Mouse (Mus musculus): ENCODE measurements around the gene Zfp142. TPM values are rescaled to one million over a fixed set of nuclear protein-coding genes. Genes with fewer than 3 reads are reported as not detected.
A peak's percentile ranks its signal among the peaks of the same experiment; 100 is the strongest.

The Zfp142 gene
- 6.8 and 9.2 TPM in 2 replicates for polyA plus RNA-seq (2016; fragmentation: Nextera tagmentation; extraction: Ambion mirVana)

GRCm38 (mm10) chr1:74587773-74588445 is at the start of gene Zfp142, which contains the start of gene Bcs1l:
TSS of gene Zfp142 (minus strand) at chr1:74588246.
TSS of gene Bcs1l (plus strand) at chr1:74588289.
- Histone ChIP-seq H3K9me3 (no peaks in the 10 kb centered on the region), H3K4me3 (peak within 1 kb of the TSS; percentile 95), H3K36me3 (peaks cover 42% of the 10 kb centered on the region), H3K27me3 (ENCODE audit: insufficient read depth, poor library complexity, severe bottlenecking) (no peaks in the 10 kb centered on the region), H3K27ac (peak within 1 kb of the TSS; percentile 86), H3K4me1 (peaks cover 32% of the 10 kb centered on the region)
- DNase-seq (ENCODE audit: low spot score): peak; percentile 99
- WGBS: under 1% methylated on average over 48 of the region's 48 CpGs

GRCm38 (mm10) chr1:74632734-74633133 is 44.7 kb upstream of the Zfp142 start:
- Histone ChIP-seq H3K4me1 (0 out of 2 replicates have a peak, but pooled peaks cover 5% of the 10 kb centered on the region), H3K36me3 (no peaks in the 10 kb centered on the region), H3K27ac (no peak overlapping the region), H3K4me3 (no peak overlapping the region), H3K27me3 (ENCODE audit: insufficient read depth, poor library complexity, severe bottlenecking) (no peaks in the 10 kb centered on the region), H3K9me3 (no peaks in the 10 kb centered on the region)
- 82% methylated on average over 4 of the region's 4 CpGs for WGBS
- no peak for DNase-seq (ENCODE audit: low spot score)

DNA sequence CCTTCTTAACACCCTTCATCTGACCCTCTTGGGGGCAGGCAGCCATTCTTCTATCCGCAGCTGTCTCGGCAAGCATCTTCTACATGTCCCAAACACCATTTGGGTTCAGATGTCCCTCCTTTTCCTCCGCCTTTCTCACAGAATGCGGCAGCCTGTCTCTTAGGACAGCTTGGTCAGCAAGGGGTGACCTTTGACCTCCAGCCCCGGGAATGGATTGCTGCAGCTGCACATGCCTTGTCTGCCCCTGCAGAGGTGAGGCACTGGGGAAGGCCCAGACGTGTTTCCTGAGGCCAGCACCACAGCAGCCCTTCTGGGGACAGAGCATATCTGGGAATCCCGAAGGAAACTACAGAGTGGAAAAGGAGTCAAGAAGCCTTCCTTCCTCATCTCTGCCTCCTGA is 40.0 kb upstream of the Zfp142 start:
- no peak for DNase-seq (ENCODE audit: low spot score)

DNA sequence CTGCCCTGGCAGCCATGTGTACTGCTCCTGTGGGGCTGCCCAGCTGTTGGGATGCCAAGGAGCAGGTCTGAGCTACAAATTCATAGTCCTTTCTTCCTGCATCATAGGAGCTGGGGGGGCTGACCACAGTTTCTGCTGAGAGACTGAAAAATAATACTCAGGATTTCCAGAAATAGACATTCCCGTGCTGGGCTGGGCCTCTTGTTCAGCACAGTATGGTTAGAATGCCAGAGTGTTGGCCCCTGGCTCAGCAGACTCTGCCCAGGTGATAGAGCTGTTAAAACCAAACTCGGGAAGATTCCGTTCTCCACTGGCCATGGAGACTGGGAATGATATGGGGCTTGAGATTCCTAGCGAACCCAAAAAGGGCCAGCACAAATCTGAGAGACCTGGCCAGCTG is 38.0 kb upstream of the Zfp142 start:
- Histone ChIP-seq H3K36me3 (no peaks in the 10 kb centered on the region), H3K27me3 (ENCODE audit: insufficient read depth, poor library complexity, severe bottlenecking) (no peaks in the 10 kb centered on the region), H3K4me3 (no peak overlapping the region), H3K9me3 (no peaks in the 10 kb centered on the region), H3K27ac (no peak overlapping the region), H3K4me1 (peaks cover 14% of the 10 kb centered on the region; the same call in 1 of the 2 replicates)
- DNase-seq (ENCODE audit: low spot score): no peak
- WGBS: 79% methylated on average over 4 of the region's 4 CpGs

More for the DNA sequence above, 40.0 kb upstream of the Zfp142 start:
- no peaks in the 10 kb centered on the region for H3K9me3 ChIP-seq
- no peak overlapping the region for H3K4me3 ChIP-seq
- peaks cover 14% of the 10 kb centered on the region; the same call in 1 of the 2 replicates for H3K4me1 ChIP-seq
- no peaks in the 10 kb centered on the region for H3K36me3 ChIP-seq
- no peak overlapping the region for H3K27ac ChIP-seq
- WGBS: 47% methylated on average over 7 of the region's 7 CpGs
- no peaks in the 10 kb centered on the region for H3K27me3 ChIP-seq (ENCODE audit: insufficient read depth, poor library complexity, severe bottlenecking)

GRCm38 (mm10) chr1:74624183-74624582 is 36.1 kb upstream of the Zfp142 start:
- Histone ChIP-seq H3K9me3 (no peaks in the 10 kb centered on the region), H3K36me3 (no peaks in the 10 kb centered on the region), H3K4me3 (no peak overlapping the region), H3K4me1 (peaks cover 14% of the 10 kb centered on the region; the same call in 1 of the 2 replicates), H3K27ac (no peak overlapping the region), H3K27me3 (ENCODE audit: insufficient read depth, poor library complexity, severe bottlenecking) (no peaks in the 10 kb centered on the region)
- no peak for DNase-seq (ENCODE audit: low spot score)
- 83% methylated on average over 1 of the region's 1 CpGs for WGBS

DNA sequence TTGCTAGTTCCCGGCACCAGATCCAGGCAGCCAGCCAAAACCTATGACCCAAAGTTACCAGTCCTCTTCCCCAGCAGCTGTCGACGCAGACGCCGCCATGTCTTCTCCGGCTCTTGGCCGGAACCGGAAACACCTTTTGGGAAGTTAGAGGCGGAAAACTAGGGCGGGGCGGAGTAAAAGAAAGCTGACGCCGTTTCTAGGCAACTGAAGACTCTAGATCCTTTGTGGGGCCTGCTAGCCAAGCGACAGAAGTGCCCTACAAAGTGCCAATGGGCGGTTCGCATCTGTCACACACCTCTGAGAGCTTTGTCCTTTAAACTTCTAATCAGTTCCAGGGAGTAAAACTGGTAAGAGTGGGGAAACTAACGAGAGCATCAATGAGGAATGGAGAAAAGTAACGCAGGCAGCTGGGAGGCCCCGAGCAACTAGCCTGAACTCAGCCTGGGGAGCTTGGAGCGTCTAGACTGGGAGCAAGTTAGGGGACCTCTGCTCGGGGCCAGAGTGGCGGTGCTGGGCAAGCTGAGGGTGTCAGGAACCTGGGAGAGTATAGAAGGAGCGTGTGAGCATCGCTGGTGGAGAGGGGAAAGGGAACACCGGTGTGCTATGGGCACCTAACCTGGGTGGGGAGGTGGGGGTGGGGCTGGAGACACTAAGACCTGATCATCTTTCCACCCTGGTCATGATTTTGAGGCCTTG is 13.4 kb upstream of the Zfp142 start, which contains the start of the genes Rnf25 and Stk36:
Gene Rnf25 (minus strand): TSS at position 131 of the 696 bp plus-strand sequence.
Gene Stk36 (plus strand): TSS at position 179 of the 696 bp plus-strand sequence.
- 11% methylated on average over 25 of the region's 25 CpGs for WGBS
- H3K4me3 ChIP-seq: peak within 1 kb of the TSS; percentile 84
- peak; percentile 95 for DNase-seq (ENCODE audit: low spot score)
- H3K4me1 ChIP-seq: peaks cover 15% of the 10 kb centered on the region
- H3K27ac ChIP-seq: peak within 1 kb of the TSS; percentile 85
- peaks cover 25% of the 10 kb centered on the region for H3K36me3 ChIP-seq
- H3K9me3 ChIP-seq: no peaks in the 10 kb centered on the region
- H3K27me3 ChIP-seq (ENCODE audit: insufficient read depth, poor library complexity, severe bottlenecking): no peaks in the 10 kb centered on the region

DNA sequence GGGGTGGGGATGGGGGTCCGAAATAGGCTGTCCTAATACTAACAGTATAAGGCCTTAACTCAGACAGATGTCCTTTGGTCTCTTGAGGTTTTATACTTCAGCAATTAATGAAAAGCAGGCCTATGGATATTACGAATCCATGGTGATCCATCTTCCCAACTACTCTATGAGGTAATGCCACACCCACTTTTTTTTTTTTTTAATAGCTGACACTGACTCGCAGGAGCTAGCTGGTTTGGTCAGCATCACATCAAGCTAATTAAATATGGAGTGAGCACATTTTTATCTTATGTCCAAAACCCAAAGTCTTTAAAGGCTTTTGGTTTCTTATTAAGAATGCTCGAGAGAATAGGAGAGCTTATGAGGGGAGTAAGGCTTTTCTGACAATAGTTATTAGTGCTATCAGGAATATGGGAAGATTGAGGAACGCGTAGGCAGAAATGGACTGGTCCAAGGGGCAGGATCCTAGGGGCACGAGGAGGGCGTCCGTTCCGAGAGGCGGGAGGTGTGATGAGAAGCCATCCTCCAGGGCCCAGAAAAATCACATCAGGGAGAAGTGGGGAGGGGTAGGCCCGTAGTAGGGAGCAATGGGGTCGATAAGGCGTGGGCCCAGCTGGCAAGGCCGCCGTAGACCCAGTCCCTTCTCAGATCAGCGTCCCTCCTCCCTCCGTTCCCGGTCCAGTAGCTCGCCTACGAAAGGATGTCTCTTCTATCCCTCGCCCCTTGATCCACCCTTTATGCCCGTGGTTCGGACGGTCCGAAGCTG is 12.6 kb upstream of the Zfp142 start:
- Histone ChIP-seq H3K27ac (peak overlapping the region; percentile 85), H3K36me3 (peaks cover 30% of the 10 kb centered on the region), H3K9me3 (no peaks in the 10 kb centered on the region), H3K4me1 (peaks cover 15% of the 10 kb centered on the region), H3K4me3 (peak overlapping the region; percentile 84), H3K27me3 (ENCODE audit: insufficient read depth, poor library complexity, severe bottlenecking) (no peaks in the 10 kb centered on the region)
- WGBS: 8% methylated on average over 26 of the region's 26 CpGs
- no peak for DNase-seq (ENCODE audit: low spot score)

DNA sequence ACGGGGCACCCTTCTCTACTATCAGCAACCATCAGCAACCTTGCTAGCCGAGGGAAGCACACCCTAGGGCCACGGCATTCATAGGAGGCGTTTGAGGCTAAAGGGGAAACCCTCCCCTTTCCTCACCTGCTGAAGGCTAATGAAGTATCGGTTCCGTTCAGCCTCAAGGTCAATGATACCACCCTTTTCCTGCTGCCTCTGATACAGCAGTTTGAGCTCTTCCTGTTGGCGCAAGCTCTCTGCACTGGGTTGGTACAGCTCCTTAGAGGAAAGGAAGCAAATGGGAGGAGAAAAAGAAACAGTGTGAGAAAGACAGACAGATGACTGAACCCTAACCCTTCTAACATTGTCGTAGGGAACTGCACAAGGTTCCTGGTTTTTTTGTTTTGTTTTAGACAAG is 6.4 kb upstream of the Zfp142 start:
- no peak for DNase-seq (ENCODE audit: low spot score)
- Histone ChIP-seq H3K27ac (no peak overlapping the region), H3K4me1 (no peaks in the 10 kb centered on the region; the same call in 1 of the 2 replicates), H3K27me3 (ENCODE audit: insufficient read depth, poor library complexity, severe bottlenecking) (no peaks in the 10 kb centered on the region), H3K4me3 (no peak overlapping the region), H3K36me3 (peaks cover 85% of the 10 kb centered on the region), H3K9me3 (no peaks in the 10 kb centered on the region)
- 83% methylated on average over 8 of the region's 8 CpGs for WGBS

GRCm38 (mm10) chr1:74587233-74587772 is 743 bp downstream of the Zfp142 start:
- H3K4me3 ChIP-seq: peak overlapping the region; percentile 95
- peaks cover 32% of the 10 kb centered on the region for H3K4me1 ChIP-seq
- H3K9me3 ChIP-seq: no peaks in the 10 kb centered on the region
- H3K27ac ChIP-seq: peak overlapping the region; percentile 86
- under 1% methylated on average over 24 of the region's 24 CpGs for WGBS
- DNase-seq (ENCODE audit: low spot score): no peak
- H3K27me3 ChIP-seq (ENCODE audit: insufficient read depth, poor library complexity, severe bottlenecking): no peaks in the 10 kb centered on the region
- H3K36me3 ChIP-seq: peaks cover 44% of the 10 kb centered on the region

GRCm38 (mm10) chr1:74584616-74585398 is 3.2 kb downstream of the Zfp142 start:
- no peak for DNase-seq (ENCODE audit: low spot score)
- H3K4me3 ChIP-seq: peak overlapping the region; percentile 0; the same call in 1 of the 2 replicates
- H3K36me3 ChIP-seq: peaks cover 37% of the 10 kb centered on the region
- H3K27ac ChIP-seq: no peak overlapping the region
- no peaks in the 10 kb centered on the region for H3K27me3 ChIP-seq (ENCODE audit: insufficient read depth, poor library complexity, severe bottlenecking)
- WGBS: 80% methylated on average over 3 of the region's 3 CpGs
- H3K9me3 ChIP-seq: no peaks in the 10 kb centered on the region
- H3K4me1 ChIP-seq: peaks cover 32% of the 10 kb centered on the region

DNA sequence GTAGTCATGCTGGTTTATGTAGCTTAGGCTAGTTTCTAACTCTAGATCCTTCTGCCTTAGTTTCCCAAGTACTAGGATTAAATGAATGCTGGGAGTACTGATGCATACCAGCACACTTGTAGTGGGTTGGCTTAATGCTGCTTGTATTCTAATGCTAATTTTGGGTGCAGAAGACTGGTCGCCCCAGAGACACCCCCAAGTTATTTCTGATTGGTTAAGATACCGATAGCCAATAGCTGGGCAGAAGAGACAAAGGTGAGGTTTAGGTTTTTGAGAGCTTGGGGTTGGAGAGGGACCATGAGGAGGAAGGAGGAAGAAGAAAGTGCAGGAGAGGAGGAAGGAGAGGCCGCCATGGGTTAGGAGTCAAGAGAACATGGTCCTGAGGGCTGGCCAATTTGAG is 5.4 kb downstream of the Zfp142 start:
- WGBS: 83% methylated on average over 3 of the region's 3 CpGs
- no peak overlapping the region for H3K4me3 ChIP-seq
- H3K27ac ChIP-seq: no peak overlapping the region
- no peaks in the 10 kb centered on the region for H3K9me3 ChIP-seq
- DNase-seq (ENCODE audit: low spot score): no peak
- H3K36me3 ChIP-seq: peaks cover 55% of the 10 kb centered on the region
- H3K27me3 ChIP-seq (ENCODE audit: insufficient read depth, poor library complexity, severe bottlenecking): no peaks in the 10 kb centered on the region
- H3K4me1 ChIP-seq: peaks cover 25% of the 10 kb centered on the region

All from heart, embryonic 10.5 days (tissue).